Mouse (Mus musculus): Measurements from ENCODE around the gene Fbxo44. TPM values are rescaled to one million over a fixed set of nuclear protein-coding genes. Genes with fewer than 3 reads are reported as not detected.
"Not testable (repeated sequence)": the region's sequence is repeated elsewhere in the genome, so short reads cannot be mapped to it uniquely, and the experiment has no call there.

Gene Fbxo44
- polyA plus RNA-seq, 1 experiment = 29.8 TPM

DNA sequence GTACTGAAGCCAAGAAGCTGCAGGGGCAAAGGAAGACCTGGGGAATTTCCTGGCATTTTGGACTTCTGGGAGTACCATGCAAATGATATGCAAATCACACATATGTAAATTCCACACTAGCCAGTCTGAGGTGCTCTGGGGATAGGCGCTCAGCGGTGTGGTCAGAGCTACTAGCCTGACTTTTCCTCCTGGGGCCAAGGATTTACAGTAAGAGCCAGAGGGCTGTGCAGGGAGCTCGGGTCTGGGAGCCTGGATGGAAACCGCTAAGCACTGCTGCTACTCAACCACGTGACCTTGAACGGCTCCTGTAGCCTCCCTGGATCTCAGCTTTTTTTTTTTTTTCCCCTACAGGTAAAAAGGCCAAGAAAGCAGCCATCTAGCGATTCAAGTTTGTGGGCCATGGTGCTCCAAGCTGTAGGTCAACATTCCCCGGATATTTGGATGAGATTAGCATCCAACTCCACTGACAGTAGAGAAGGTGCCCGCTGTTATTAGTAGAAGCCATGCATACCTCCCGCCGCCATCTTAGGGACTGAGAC, 32.5 kb upstream of the Fbxo44 start:
- no peak overlapping the region for H3K4me3 ChIP-seq (ENCODE audit: insufficient read depth, low read depth, low read length)
- no peaks in the 10 kb centered on the region for H3K4me1 ChIP-seq (ENCODE audit: control insufficient read depth, insufficient read depth, low read length)
- 32% methylated on average over 11 of the region's 11 CpGs for WGBS
- no peaks in the 10 kb centered on the region; the same call in 1 of the 2 replicates for H3K27me3 ChIP-seq (replicated peaks; ENCODE audit: control insufficient read depth, insufficient read depth, low read length)
- H3K36me3 ChIP-seq (ENCODE audit: control insufficient read depth, insufficient read depth, low read length) = no peaks in the 10 kb centered on the region
- H3K27ac ChIP-seq (ENCODE audit: insufficient read depth, low read depth, low read length) = no peak overlapping the region
- DNase-seq = no peak
- TF ChIP-seq POLR2A (IDR thresholded peaks at IDR 0.05; ENCODE audit: low read depth, low read length) (no peak), CTCF (conservative IDR thresholded peaks at IDR 0.05; ENCODE audit: insufficient read depth, insufficient read length, low read depth, low read length) (no peak)

GRCm38 (mm10) chr4:148188767-148189166, 28.5 kb upstream of the Fbxo44 start:
- 88% methylated on average over 1 of the region's 1 CpGs for WGBS
- not testable (repeated sequence) for DNase-seq; H3K27me3 ChIP-seq (replicated peaks; ENCODE audit: control insufficient read depth, insufficient read depth, low read length); H3K4me1 ChIP-seq (ENCODE audit: control insufficient read depth, insufficient read depth, low read length); H3K4me3 ChIP-seq (ENCODE audit: insufficient read depth, low read depth, low read length); H3K36me3 ChIP-seq (ENCODE audit: control insufficient read depth, insufficient read depth, low read length); H3K27ac ChIP-seq (ENCODE audit: insufficient read depth, low read depth, low read length)

- H3K4me1 ChIP-seq (ENCODE audit: control insufficient read depth, insufficient read depth, low read length) = no peaks in the 10 kb centered on the region
- WGBS = 71% methylated on average over 4 of the region's 4 CpGs
- no peak for TF ChIP-seq CTCF (conservative IDR thresholded peaks at IDR 0.05; ENCODE audit: insufficient read depth, insufficient read length, low read depth, low read length)
- TF ChIP-seq POLR2A (IDR thresholded peaks at IDR 0.05; ENCODE audit: low read depth, low read length) = no peak
Observed at GRCm38 (mm10) chr4:148185819-148186218, 25.5 kb upstream of the Fbxo44 start.

GRCm38 (mm10) chr4:148184564-148184963, 24.3 kb upstream of the Fbxo44 start:
- H3K27me3 ChIP-seq (replicated peaks; ENCODE audit: control insufficient read depth, insufficient read depth, low read length) = no peaks in the 10 kb centered on the region; the same call in 1 of the 2 replicates
- no peaks in the 10 kb centered on the region for H3K4me1 ChIP-seq (ENCODE audit: control insufficient read depth, insufficient read depth, low read length)
- 61% methylated on average over 9 of the region's 9 CpGs for WGBS
- TF ChIP-seq POLR2A (IDR thresholded peaks at IDR 0.05; ENCODE audit: low read depth, low read length) (no peak), CTCF (conservative IDR thresholded peaks at IDR 0.05; ENCODE audit: insufficient read depth, insufficient read length, low read depth, low read length) (no peak)
- no peak for DNase-seq
- H3K36me3 ChIP-seq (ENCODE audit: control insufficient read depth, insufficient read depth, low read length) = no peaks in the 10 kb centered on the region
- no peak overlapping the region for H3K27ac ChIP-seq (ENCODE audit: insufficient read depth, low read depth, low read length)
- H3K4me3 ChIP-seq (ENCODE audit: insufficient read depth, low read depth, low read length) = no peak overlapping the region

More at GRCm38 (mm10) chr4:148185819-148186218, 25.5 kb upstream of the Fbxo44 start:
- Histone ChIP-seq H3K27ac (ENCODE audit: insufficient read depth, low read depth, low read length) (no peak overlapping the region), H3K27me3 (replicated peaks; ENCODE audit: control insufficient read depth, insufficient read depth, low read length) (no peaks in the 10 kb centered on the region; the same call in 1 of the 2 replicates), H3K36me3 (ENCODE audit: control insufficient read depth, insufficient read depth, low read length) (no peaks in the 10 kb centered on the region), H3K4me3 (ENCODE audit: insufficient read depth, low read depth, low read length) (no peak overlapping the region)
- DNase-seq = no peak

DNA sequence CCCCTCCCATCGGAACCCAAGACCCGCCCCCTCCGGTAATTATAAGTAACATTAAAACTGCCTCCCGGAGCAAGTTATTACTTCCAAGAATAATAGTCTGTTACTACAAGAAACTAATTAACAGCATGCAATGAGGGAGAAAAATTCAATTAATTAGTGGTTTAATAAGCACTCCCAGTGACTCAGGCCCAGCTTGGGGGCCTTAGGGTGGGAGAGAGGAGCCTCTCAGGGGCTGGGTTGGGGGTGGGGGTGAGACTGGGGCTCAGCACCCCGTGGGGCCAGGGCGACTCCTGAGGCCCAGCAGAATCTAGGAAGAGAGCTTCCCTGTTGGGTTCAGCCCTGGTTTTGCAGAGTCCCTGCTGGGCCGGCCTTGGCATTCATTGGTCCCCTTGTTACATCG, 22.1 kb upstream of the Fbxo44 start:
- Histone ChIP-seq H3K27ac (ENCODE audit: insufficient read depth, low read depth, low read length) (no peak overlapping the region), H3K27me3 (replicated peaks; ENCODE audit: control insufficient read depth, insufficient read depth, low read length) (no peaks in the 10 kb centered on the region), H3K4me1 (ENCODE audit: control insufficient read depth, insufficient read depth, low read length) (no peaks in the 10 kb centered on the region), H3K4me3 (ENCODE audit: insufficient read depth, low read depth, low read length) (no peak overlapping the region), H3K36me3 (ENCODE audit: control insufficient read depth, insufficient read depth, low read length) (no peaks in the 10 kb centered on the region)
- no peak for TF ChIP-seq POLR2A (IDR thresholded peaks at IDR 0.05; ENCODE audit: low read depth, low read length)
- TF ChIP-seq CTCF (conservative IDR thresholded peaks at IDR 0.05; ENCODE audit: insufficient read depth, insufficient read length, low read depth, low read length) = no peak
- no peak for DNase-seq
- 29% methylated on average over 8 of the region's 8 CpGs for WGBS

DNA sequence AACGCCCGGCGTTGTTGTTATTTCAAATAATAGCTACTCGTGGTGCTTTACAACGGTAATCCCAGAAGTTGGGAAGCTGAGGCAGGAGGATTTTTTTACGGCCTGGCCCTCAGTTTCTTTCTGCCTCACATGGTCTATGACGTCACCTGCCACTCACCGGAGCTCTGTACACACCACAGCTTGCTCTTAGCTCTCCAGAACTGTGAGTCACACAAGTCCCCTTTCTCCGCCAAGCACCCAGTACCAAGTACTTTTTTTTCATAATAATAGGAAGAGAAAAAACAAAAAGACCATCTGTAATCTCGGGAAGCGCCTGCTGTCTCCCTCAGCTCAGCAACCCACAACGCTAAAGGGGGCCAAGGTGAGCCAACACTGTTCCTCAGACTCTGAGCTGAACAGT, 21.2 kb upstream of the Fbxo44 start:
- H3K36me3 ChIP-seq (ENCODE audit: control insufficient read depth, insufficient read depth, low read length) = no peaks in the 10 kb centered on the region
- no peak overlapping the region for H3K4me3 ChIP-seq (ENCODE audit: insufficient read depth, low read depth, low read length)
- no peaks in the 10 kb centered on the region for H3K4me1 ChIP-seq (ENCODE audit: control insufficient read depth, insufficient read depth, low read length)
- 92% methylated on average over 12 of the region's 12 CpGs for WGBS
- no peak overlapping the region for H3K27ac ChIP-seq (ENCODE audit: insufficient read depth, low read depth, low read length)
- no peak for DNase-seq
- no peaks in the 10 kb centered on the region for H3K27me3 ChIP-seq (replicated peaks; ENCODE audit: control insufficient read depth, insufficient read depth, low read length)
- TF ChIP-seq POLR2A (IDR thresholded peaks at IDR 0.05; ENCODE audit: low read depth, low read length) (no peak), CTCF (conservative IDR thresholded peaks at IDR 0.05; ENCODE audit: insufficient read depth, insufficient read length, low read depth, low read length) (no peak)

DNA sequence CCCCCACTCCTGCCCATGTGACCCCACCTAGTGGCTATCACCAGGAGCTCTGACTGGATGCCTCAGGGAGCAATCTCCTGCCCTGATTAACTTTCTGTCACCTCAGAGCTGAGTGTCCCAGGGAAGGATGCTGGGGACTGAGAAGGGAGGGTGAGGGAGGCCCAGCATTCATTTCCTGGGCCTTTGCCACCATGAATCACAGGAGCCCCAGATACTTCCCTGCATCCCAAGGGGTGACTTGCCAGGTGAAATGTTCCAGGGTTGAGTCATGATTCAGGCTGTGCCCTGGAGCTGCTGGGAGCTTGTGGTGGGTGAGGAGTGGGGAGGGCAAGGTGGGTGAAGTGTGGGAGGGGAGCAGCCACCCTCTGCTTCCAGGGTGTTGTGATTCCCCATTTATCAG, 17.4 kb upstream of the Fbxo44 start:
- Histone ChIP-seq H3K27ac (ENCODE audit: insufficient read depth, low read depth, low read length) (no peak overlapping the region), H3K4me1 (ENCODE audit: control insufficient read depth, insufficient read depth, low read length) (no peaks in the 10 kb centered on the region), H3K4me3 (ENCODE audit: insufficient read depth, low read depth, low read length) (no peak overlapping the region), H3K27me3 (replicated peaks; ENCODE audit: control insufficient read depth, insufficient read depth, low read length) (no peaks in the 10 kb centered on the region; the same call in 1 of the 2 replicates), H3K36me3 (ENCODE audit: control insufficient read depth, insufficient read depth, low read length) (no peaks in the 10 kb centered on the region)
- TF ChIP-seq POLR2A (IDR thresholded peaks at IDR 0.05; ENCODE audit: low read depth, low read length) = no peak
- no peak for TF ChIP-seq CTCF (conservative IDR thresholded peaks at IDR 0.05; ENCODE audit: insufficient read depth, insufficient read length, low read depth, low read length)
- no peak for DNase-seq

GRCm38 (mm10) chr4:148176603-148177002, 16.3 kb upstream of the Fbxo44 start:
- not testable (repeated sequence) for H3K36me3 ChIP-seq (ENCODE audit: control insufficient read depth, insufficient read depth, low read length); H3K4me1 ChIP-seq (ENCODE audit: control insufficient read depth, insufficient read depth, low read length); H3K27ac ChIP-seq (ENCODE audit: insufficient read depth, low read depth, low read length); H3K27me3 ChIP-seq (replicated peaks; ENCODE audit: control insufficient read depth, insufficient read depth, low read length); H3K4me3 ChIP-seq (ENCODE audit: insufficient read depth, low read depth, low read length); DNase-seq
- WGBS = 53% methylated on average over 5 of the region's 6 CpGs

Measured in kidney, adult 2 months (tissue).